Mouse (Mus musculus) right cerebral cortex, postnatal 25 days (tissue): ENCODE data around the gene Snapc2.
A peak's percentile ranks its signal among the peaks of the same experiment; 100 is the strongest.

Source experiments
- DNase-seq: peaks from one replicate; pipeline ENCODE4 v3.0.0; 2022

The Snapc2 gene

GRCm38 (mm10) chr8:4252934-4253841 lies at the start of gene Snapc2:
TSS of gene Snapc2 (plus strand) at chr8:4253080.
- peak; percentile 95 for DNase-seq

- DNase-seq = no peak
These were observed 47.4 kb upstream of the Snapc2 start for GRCm38 (mm10) chr8:4205246-4206123.

GRCm38 (mm10) chr8:4206182-4207015 lies 46.5 kb upstream of the Snapc2 start:
- DNase-seq = peak; percentile 48

GRCm38 (mm10) chr8:4207016-4207350 lies 45.9 kb upstream of the Snapc2 start:
- no peak for DNase-seq

GRCm38 (mm10) chr8:4211097-4211496 lies 41.8 kb upstream of the Snapc2 start:
- DNase-seq = no peak

- no peak for DNase-seq
These were observed 40.1 kb upstream of the Snapc2 start for GRCm38 (mm10) chr8:4212809-4213209.

- no peak for DNase-seq
These were observed 39.5 kb upstream of the Snapc2 start for GRCm38 (mm10) chr8:4213210-4214005.

GRCm38 (mm10) chr8:4214006-4214980 lies 38.6 kb upstream of the Snapc2 start:
- DNase-seq = no peak

GRCm38 (mm10) chr8:4216296-4216695 lies 36.6 kb upstream of the Snapc2 start:
- DNase-seq = no peak

GRCm38 (mm10) chr8:4216791-4217621 lies 35.9 kb upstream of the Snapc2 start, which contains the start of gene Prr36:
TSS of gene Prr36 (minus strand) at chr8:4217459.
- peak; percentile 75 for DNase-seq

GRCm38 (mm10) chr8:4219617-4220016 lies 33.3 kb upstream of the Snapc2 start:
- peak; percentile 38 for DNase-seq

- no peak for DNase-seq
These were observed 30.8 kb upstream of the Snapc2 start for GRCm38 (mm10) chr8:4222059-4222458.

GRCm38 (mm10) chr8:4226323-4226722 lies 26.6 kb upstream of the Snapc2 start:
- no peak for DNase-seq

GRCm38 (mm10) chr8:4226739-4227347 lies 26.0 kb upstream of the Snapc2 start, which contains the start of gene Lrrc8e:
TSS of gene Lrrc8e (plus strand) at chr8:4226827.
- no peak for DNase-seq

- DNase-seq = no peak
These were observed 25.0 kb upstream of the Snapc2 start for GRCm38 (mm10) chr8:4227919-4228318.

- DNase-seq = no peak
These were observed 23.1 kb upstream of the Snapc2 start for GRCm38 (mm10) chr8:4229784-4230183.

GRCm38 (mm10) chr8:4230612-4231351 lies 22.1 kb upstream of the Snapc2 start:
- DNase-seq = no peak

- no peak for DNase-seq
These were observed 15.0 kb upstream of the Snapc2 start for GRCm38 (mm10) chr8:4237814-4238433.
